Mouse (Mus musculus): Measurements from ENCODE around the gene Mapkap1.
"Not testable (repeated sequence)": the region's sequence is repeated elsewhere in the genome, so short reads cannot be mapped to it uniquely, and the experiment has no call there.

The Mapkap1 gene

DNA sequence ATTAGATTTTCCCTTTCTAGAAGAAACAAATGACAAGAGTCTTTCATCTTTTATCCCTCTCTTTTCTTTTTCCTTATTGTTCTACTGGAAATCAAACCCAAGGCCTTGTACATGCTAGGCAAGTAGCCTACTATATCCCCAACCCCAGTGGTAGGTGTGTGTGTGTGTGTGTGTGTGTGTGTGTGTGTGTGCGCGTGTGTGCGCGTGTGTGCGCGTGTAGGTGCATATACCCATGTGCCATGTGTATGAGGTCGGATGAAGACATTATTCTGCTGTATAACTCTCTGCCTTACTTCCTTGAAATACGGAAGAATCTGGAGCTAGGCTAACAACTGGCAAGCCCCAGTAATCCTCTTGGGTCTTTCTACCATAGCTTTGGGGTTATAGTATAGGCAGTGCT lies 24.1 kb downstream of the Mapkap1 start:
- in situ Hi-C loops (cut with MboI; ENCODE audit: unreplicated experiment in 2 of 2) = no loop called here

DNA sequence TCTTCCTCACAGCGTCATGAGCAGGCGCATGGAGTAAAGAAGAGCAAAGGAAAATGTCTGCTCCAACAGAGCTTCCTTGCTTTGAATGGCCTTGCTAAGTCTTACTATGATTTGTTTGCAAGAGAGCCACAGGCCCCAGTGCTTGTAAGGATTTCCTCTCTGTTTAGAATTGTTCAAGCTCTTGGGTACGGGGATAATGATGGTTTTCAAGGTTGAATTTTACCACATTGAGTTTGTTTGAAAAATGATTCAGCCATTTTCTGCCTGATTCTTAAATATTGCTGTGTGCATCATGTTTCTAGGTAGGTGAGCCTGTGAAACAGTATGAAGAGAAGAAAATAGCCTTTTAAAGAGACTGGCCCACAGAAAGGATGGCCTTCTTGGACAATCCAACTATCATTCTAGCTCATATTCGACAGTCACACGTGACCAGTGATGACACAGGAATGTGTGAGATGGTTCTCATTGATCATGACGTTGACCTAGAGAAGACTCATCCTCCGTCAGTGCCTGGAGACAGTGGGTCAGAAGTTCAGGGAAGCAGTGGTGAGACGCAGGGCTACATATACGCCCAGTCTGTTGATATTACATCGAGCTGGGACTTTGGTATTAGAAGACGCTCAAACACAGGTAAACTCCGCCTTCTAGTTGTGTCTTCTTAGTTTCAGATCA lies 25.3 kb downstream of the Mapkap1 start:
- in situ Hi-C loops (cut with MboI; ENCODE audit: unreplicated experiment in 2 of 2) = no loop called here

DNA sequence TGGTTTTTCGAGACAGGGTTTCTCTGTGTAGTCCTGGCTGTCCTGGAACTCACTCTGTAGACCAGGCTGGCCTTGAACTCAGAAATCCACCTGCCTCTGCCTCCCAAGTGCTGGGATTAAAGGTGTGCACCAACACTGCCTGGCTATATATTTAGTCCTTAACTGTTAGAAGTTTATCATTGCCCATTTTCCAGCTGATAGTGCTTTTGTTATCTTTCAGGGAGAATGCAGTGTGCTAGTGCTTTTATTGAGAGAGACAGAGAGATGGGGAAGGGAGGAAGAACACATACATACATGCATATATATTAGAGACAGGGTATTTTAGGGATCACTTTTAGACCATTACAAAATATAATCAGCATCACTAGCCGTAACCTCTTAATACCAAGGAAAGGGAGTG lies 26.3 kb downstream of the Mapkap1 start:
- in situ Hi-C loops (cut with MboI; ENCODE audit: unreplicated experiment in 2 of 2) = not testable (repeated sequence)

DNA sequence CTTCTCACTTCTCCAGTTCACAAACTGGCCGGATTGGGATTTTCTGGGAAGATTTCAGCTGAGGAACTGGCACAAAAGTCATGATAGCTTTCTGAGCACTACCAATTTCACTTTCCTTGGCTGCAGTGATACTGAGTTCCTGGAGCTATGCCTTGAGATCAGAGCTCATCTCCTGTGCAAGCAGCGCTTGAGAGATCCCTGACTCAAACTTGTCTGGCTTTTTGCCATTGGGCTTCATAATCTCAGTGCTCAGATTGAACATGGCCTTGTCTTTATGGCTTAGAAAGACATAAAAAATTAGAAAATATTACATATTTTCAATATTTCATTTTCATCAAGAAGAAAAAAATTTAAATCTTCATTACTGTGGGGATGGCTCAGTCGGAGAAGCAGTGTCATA lies 29.8 kb downstream of the Mapkap1 start:
- in situ Hi-C loops (cut with MboI; ENCODE audit: unreplicated experiment in 2 of 2) = no loop called here

DNA sequence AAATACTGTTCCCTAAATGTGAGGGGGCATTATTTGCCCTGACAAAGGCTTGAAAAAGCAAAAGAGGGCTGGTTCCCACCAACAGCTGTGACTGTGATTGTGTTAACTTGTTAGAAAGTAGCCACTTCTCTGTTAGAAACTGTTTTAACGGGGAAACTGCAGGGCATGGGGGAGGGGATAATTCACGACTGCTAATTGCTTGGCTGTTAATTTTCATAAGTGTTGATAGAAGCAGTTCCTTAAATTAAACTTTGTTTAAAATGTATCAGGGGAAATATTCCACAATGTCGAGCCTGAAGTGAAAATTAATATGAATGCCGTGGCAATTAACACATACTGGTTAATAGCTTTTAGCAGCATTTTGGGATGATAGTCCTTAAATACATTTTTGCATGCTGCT lies 42.2 kb downstream of the Mapkap1 start:
- in situ Hi-C loops (cut with MboI; ENCODE audit: unreplicated experiment in 2 of 2) = no loop called here

DNA sequence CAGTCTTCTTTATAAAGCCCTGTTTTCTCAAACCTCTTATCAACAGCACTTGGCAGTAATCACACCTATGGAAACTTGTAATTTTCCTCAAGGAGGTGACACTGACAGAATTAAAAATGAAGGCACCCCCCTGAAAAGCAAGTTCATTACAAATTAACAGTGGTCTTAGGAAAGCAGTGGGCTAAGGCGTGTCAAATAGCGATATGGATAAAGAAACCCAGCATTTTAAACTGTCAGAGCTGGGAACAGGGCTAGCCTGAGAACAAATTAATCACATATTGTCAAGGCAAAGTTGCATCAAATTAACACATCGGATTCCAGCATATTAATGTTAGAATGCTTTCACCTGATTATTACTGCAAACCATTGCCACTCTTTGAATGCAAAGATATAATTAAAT lies 55.9 kb downstream of the Mapkap1 start:
- in situ Hi-C loops (cut with MboI; ENCODE audit: unreplicated experiment in 2 of 2) = no loop called here

DNA sequence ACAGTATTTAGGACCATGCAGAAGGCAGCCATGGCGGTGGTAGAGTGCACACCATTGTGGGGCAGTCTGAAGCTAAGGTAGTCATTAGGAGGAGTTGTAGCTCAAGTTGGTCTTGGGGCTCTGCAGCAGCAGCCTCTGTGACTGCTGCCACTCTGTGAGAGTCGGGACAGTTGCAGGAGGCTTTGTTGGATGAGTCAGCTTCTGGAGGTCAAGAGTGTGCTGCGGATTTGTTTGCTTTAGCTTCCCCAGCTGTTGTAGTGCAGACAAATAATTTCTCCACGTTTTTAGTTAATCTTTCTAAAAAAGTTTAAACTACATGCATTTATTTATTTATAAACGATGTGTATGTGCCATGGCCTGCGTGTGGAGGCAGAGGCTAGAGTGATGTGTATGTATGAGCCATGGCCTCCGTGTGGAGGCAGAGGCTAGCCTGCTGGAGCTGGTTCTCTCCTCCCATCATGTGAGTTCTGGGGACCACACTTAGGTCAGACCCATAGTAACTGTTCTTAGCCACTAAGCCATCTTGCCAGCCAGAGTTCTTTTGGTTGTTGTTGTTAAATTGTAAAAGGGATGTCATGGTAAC lies 62.1 kb downstream of the Mapkap1 start:
- in situ Hi-C loops (cut with MboI; ENCODE audit: unreplicated experiment in 2 of 2) = no loop called here

DNA sequence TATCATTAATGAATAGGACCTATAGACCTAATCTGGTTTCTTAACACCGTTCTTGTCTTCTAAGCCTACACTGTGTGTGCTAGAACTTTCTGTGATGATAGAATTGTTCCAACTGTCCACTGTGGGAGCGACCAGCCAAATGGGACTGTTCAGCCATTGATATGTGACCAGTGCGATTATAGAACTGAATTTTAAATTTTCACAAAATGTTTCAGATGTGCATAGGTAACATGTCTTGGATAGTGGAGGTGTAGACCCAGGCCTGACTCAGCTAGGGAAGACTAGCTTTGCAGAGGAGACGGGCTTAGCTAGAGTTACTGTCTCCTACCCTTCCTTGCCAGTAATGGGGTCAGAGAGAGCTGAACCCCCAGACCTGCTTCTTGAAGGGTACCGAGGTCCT lies 62.8 kb downstream of the Mapkap1 start:
- in situ Hi-C loops (cut with MboI; ENCODE audit: unreplicated experiment in 2 of 2) = no loop called here

DNA sequence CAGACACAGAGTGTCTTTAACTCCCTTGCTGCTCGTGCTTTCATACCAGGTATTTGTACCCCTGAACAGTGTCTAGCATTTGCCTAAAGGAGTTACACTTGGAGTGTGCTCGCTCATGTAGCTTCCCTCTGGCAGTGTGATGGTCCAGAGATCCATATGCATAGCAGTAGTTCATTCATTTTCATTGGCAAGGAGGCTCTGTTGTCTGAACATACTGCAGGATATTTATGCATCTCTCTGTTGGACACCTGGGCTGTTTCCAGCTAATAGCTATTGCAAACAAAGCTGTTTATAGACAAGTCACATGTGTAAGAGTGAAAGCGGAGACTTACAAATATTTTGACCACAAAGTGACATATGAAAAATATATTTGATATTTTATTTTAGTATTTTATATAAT lies 67.2 kb downstream of the Mapkap1 start:
- in situ Hi-C loops (cut with MboI; ENCODE audit: unreplicated experiment in 2 of 2) = no loop called here

DNA sequence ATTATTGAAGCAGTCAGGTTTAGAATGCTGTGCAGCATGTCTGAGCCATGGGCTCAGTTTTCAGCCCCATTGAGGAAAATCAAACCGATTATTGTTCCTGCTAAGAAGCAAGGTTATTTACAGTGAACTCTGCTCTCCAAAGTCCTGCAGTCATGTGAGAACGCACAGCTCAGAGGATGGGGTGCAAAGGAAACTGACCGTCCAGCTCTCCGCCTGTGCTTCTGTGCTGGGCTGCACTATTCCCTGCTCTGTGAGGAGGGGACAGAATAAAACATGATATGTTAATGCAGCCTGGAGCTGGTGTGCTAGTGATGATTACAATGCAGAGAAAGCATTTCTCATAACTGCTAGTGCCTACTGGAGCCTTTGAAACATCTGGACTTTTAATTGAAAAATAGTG lies 74.8 kb downstream of the Mapkap1 start:
- in situ Hi-C loops (cut with MboI; ENCODE audit: unreplicated experiment in 2 of 2) = no loop called here

DNA sequence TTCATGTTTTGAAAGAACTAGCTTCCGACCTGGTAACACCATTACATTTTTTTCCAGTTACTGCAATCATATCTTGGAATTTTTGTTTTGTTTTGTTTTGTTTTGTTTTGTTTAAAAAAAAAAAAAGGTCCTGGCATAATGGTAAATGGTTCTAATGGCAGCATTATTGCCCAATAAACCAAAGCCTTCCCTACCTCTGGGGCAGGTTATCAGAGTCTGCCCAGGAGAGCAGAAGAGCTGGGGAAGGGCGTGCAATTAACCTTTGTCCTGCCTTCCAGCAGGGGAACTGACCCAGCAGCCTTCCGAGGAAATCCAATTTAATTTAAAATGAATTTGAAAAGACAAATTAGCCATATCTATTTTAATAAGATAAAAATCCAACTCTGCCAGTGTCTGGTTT lies 75.5 kb downstream of the Mapkap1 start:
- in situ Hi-C loops (cut with MboI; ENCODE audit: unreplicated experiment in 2 of 2) = no loop called here

DNA sequence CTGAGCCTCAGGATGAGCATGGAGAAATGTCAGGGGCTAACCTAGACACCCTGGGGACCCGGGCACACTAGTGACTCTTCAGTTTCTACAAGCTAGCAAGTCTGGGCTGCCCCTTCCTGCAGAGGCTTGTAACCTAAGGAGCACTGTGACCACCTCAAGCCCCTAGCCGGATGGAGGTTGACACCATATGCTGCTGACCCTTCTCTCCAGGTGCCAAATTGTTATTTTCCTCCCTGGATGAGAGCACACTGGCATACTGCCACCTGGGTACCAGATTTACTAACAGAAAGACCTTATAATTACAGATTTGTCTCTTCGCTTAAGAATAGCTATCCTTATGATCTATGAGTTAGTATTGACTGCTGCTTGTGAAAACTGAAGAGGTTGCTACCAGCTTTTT lies 76.0 kb downstream of the Mapkap1 start:
- in situ Hi-C loops (cut with MboI; ENCODE audit: unreplicated experiment in 2 of 2) = no loop called here

DNA sequence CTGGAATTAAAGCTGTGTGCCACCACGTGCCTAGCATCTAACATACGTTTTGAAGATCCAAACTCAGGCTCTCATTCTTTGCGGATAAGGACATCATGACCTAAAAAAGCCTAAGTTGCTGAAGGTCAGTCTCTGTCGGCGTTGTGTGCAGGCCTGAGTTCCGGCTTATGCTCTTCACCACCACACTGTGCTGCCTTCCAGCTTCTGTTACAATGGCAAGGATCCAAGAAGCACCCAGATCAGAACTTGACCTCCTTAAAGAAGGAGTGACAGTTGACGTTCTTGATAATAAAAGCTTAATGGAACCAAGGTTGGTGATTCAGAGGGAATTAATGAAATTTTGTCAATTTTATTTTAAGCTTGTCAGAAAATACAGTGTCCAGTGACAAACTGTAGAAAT lies 80.7 kb downstream of the Mapkap1 start:
- in situ Hi-C loops (cut with MboI; ENCODE audit: unreplicated experiment in 2 of 2) = no loop called here

DNA sequence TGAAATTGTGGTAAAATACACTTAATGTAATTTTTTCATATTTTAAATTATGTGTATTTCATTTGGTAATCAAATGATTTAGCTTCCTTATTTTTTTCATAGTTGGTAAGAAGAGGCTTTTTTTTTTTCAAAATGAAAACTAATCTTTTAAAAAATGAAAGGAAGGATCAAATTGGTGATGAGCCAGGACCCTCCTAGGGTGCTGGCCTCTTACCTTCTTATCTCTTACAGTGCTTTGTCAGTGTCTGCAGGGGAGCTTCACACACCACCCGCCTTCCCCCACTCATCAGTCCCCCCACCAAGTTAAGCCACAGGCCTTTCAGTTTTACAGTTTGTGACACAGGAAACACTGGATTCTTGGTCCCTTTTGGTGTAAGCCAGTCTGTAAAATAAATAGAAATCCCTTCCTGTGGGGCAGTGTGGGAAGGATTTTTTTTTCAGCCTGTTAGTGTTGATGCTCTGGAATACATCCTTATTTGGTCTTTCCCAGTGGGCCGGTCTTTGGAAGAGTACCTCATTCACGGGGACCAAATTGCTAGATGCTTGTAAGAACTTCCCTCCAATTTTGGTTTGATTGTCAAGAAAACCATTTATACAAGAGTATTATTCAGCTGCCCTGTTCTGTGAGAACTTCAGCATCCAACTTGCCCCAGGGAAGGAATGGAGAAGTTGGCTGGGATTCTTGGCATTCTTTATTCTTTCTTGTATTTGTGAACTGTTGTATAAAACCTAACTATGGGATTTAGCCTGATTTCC lies 97.6 kb downstream of the Mapkap1 start:
- in situ Hi-C loops (cut with MboI; ENCODE audit: unreplicated experiment in 2 of 2) = no loop called here

DNA sequence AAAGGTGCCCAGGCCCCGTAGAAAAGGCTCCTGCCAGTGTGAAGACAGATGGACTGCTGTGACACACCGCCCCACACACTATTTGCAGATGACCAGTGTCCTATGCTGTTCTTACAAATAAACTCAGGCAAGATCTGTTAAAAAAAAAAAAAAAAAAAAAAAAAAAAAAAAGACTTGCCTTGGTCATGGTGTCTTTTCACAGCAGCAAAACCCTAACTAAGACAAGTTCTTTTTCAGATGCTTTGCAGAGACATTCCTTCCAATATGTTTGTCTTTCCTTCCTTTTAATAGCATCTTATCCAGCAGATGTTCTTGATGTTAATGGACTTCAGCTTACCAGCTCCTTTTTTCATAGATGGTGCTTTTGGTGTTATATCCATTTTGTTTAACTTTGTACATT lies 99.6 kb downstream of the Mapkap1 start:
- in situ Hi-C loops (cut with MboI; ENCODE audit: unreplicated experiment in 2 of 2) = not testable (repeated sequence)

DNA sequence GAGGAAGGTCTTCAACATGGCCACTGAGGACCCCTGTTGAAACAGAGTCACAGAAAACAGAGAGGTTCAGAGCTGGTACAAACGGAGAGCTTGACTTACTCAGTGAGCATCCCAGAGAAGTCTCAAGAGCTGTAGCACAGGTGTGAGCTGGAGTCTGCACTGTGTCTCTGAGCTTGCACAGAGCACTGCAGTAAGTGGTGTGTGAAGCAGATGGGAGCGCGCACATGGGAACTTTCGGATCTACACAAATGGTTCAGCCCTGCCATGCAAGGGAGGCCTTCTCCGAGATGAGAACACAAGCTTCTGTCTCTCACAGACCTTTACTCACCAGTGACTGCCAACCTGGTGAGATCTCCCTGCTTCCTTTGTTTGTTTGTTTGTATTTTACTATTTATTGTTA lies 103.3 kb downstream of the Mapkap1 start:
- in situ Hi-C loops (cut with MboI; ENCODE audit: unreplicated experiment in 2 of 2) = loop anchor here in 1 of 2 experiments (10.0 kb wide), 2 partner anchors 485 to 765 kb away; no protein-coding TSS in a partner anchor

DNA sequence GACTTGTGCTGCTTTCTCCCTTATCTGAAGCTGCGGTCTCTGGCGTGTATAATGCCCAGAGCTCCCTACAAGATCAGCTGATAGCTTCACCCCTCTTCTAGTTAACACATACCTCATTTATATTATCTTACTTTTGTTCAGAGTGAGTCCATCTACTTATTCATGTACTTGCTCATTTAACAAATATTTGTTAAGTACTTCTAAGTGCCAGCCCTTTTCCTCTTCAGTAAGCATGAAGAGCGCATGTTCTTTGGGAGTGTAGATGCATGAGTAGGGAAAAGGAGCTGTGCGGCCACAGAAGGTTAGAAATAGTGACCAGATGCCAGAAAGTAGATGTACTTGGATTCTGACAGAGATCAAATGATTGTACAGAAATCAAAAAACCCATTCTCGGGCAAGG lies 108.7 kb downstream of the Mapkap1 start:
- in situ Hi-C loops (cut with MboI; ENCODE audit: unreplicated experiment in 2 of 2) = loop anchor here (5.0 to 10.0 kb wide), 5 partner anchors 490 to 770 kb away; no protein-coding TSS in a partner anchor

DNA sequence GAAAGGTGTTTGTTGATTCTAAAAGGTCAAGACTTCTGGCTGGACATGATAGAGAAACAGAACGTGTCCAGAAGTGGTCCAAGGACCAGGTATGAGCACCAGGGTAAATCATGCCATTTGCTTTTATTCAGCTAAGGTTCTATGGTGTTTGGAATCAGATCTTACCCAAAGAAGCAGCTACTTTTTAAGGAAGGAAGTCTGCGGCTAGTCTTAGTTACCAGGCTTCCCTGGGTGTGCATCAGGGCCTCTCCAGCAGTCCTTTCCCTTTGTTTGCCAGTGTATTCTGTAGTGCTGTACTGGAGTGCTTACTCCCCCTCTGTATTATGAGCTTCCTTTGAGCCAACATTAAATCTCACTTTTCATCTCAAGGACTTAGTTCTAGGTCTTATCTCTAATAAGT lies 111.5 kb downstream of the Mapkap1 start:
- in situ Hi-C loops (cut with MboI; ENCODE audit: unreplicated experiment in 2 of 2) = loop anchor here (5.0 to 10.0 kb wide), 5 partner anchors 493 to 773 kb away; no protein-coding TSS in a partner anchor

DNA sequence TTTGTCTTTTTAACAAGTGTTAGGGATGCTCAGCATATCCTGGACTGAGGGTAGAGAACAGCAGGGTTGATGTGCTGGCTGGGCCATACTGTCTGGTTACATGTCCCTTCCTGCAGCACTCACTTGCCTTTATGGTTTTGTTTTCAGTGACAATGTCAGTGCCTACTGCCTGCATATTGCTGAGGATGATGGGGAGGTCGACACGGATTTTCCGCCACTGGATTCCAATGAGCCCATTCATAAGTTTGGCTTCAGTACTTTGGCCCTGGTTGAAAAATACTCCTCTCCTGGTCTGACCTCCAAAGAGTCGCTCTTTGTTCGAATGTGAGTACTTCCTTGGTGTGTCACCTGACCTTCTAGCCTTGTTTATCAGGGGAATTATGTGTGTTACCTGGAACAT lies 112.0 kb downstream of the Mapkap1 start:
- in situ Hi-C loops (cut with MboI; ENCODE audit: unreplicated experiment in 2 of 2) = loop anchor here (5.0 to 10.0 kb wide), 5 partner anchors 494 to 774 kb away; no protein-coding TSS in a partner anchor

DNA sequence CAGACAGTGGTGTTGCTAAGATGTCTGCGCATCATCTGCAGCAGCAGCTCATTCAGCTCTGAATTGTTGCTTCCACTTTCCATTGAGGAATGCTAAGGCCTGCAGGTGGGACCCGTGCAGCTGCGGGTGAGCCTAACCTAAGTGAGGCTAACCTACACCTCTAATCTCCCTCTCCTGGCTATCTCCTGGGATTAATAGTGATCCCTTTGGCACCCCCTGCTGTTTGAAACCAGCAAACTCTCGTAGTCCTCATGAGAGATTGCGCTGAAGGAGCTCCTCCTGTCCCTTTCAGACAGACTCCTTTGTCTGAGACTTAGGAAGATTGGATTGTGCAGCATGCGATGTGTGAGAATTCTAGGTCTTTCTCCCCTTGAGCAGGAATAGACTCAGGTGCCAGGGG lies 113.0 kb downstream of the Mapkap1 start:
- in situ Hi-C loops (cut with MboI; ENCODE audit: unreplicated experiment in 2 of 2) = loop anchor here (5.0 to 10.0 kb wide), 5 partner anchors 495 to 775 kb away; no protein-coding TSS in a partner anchor

DNA sequence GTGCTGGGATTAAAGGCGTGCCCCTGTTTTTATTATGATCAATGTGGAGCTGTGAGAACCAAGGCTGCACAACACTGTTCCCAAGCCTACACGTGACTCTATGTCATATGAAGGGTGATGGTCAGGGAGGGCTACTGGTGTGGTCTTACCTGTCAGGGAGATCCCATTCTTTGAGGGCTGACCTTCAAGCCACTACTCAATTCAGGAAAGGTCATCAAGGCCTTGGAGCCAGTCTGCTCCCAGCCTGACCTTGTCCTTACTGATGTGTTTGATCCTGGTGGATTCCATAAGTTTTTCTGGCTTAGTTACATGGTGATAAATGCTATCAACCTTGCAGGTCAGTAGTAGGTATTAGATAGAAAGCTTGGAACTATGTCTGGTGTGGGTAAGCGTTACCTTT lies 114.8 kb downstream of the Mapkap1 start:
- in situ Hi-C loops (cut with MboI; ENCODE audit: unreplicated experiment in 2 of 2) = loop anchor here (5.0 kb wide), 2 partner anchors 494 to 699 kb away; no protein-coding TSS in a partner anchor

All from v-Abl transformed pro-B cells (cell line).